ENCODE assay signal across 12 mouse cellular contexts in genomic region chr2:28224819-28225218, GRCm38 (mm10).
"Had no signal": no experiment of that assay in that cellular context is flagged by ENCODE, and none has a peak within 500 bp of the region (broad histone marks: within the 10 kb centered on the region; RNA-seq: fewer than 3 reads in every experiment).

No protein-coding gene starts in this region.

- H3K27ac ChIP-seq: kidney, postnatal 0 days; limb, embryonic 13.5 days; liver, embryonic 14.5 days; midbrain, embryonic 12.5 days had no signal

- H3K4me3 ChIP-seq: limb, embryonic 13.5 days; midbrain, embryonic 12.5 days had no signal

- DNase-seq: kidney, adult 11 months; kidney, adult 9 months; kidney, postnatal 36 days; lung, adult 18-20 months; right cerebral cortex, adult 18-20 months; right cerebral cortex, postnatal 25 days; thymus, postnatal 36 days had no signal

- H3K9ac ChIP-seq: limb, embryonic 13.5 days; liver, embryonic 14.5 days; midbrain, embryonic 12.5 days had no signal

- H3K27me3 ChIP-seq: limb, embryonic 13.5 days; midbrain, embryonic 12.5 days had no signal

- H3K9me3 ChIP-seq: limb, embryonic 13.5 days; midbrain, embryonic 12.5 days had no signal

- ATAC-seq: midbrain, embryonic 16.5 days had no signal

- H3K4me2 ChIP-seq: limb, embryonic 13.5 days; midbrain, embryonic 12.5 days had no signal
